Mouse (Mus musculus) adrenal gland, postnatal 36 days (tissue): ENCODE data around the gene Hist2h2be. TPM values are rescaled to one million over a fixed set of nuclear protein-coding genes. Genes with fewer than 3 reads are reported as not detected.
"Not testable (repeated sequence)": the region's sequence is repeated elsewhere in the genome, so short reads cannot be mapped to it uniquely, and the experiment has no call there.

ENCODE experiments used
- DNase-seq, 2 experiments: peaks; one replicate each; pipeline ENCODE4 v3.0.0; 2021; ENCODE audit warnings: mixed read lengths in 1 of 2
- long read RNA-seq, 2 experiments: library from polyadenylated mRNA; stranded (forward); transcript quantifications; one replicate each; pipeline ENCODE4 v2.0.0; 2021; ENCODE audit warnings: borderline sequencing depth in 2 of 2
- total RNA-seq, 2 experiments: library from RNA; stranded (reverse); gene quantifications; 2 replicates each; pipeline ENCODE4 v1.2.3; 2021

The Hist2h2be gene
- total RNA-seq: 10 to 100 TPM; 16.3 to 17.9 TPM
- long read RNA-seq, experiment 1, partial matches to known transcripts: 0 of 2 reads
- long read RNA-seq, experiment 1, other reads (novel, unspliced or antisense): 0 of 2 reads
- long read RNA-seq, experiment 2, partial matches to known transcripts: 0 of 1 reads
- long read RNA-seq, experiment 2, other reads (novel, unspliced or antisense): 0 of 1 reads

DNA sequence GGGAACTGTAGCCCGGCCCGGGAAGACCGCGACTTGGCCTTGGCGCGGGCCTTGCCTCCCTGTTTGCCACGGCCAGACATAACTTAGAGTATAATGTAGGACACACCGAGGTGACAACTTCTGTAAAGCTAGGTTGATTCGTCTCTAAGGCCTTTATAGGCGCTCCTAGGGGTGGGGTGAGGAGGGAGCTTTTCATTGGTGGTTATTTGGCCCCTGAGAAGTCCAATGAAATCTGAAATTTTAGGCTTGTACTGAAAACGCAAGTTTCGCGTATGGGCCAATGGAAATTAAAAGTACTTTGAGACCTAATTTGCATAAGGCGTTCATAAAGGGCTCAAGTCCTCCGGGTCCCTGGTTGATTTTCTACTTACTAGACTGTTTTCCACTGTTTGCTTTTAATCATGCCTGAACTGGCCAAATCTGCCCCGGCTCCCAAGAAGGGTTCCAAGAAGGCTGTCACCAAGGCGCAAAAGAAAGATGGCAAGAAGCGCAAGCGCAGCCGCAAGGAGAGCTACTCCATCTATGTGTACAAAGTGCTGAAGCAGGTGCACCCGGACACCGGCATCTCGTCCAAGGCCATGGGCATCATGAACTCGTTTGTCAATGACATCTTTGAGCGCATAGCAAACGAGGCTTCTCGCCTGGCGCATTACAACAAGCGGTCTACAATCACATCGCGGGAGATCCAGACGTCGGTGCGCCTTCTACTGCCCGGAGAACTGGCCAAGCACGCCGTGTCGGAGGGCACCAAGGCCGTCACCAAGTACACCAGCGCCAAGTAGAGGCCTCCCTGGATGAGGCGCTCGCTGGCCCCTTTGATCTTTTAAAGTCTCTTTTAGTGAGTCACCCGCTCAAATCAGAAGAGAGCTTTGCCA lies at the start of gene Hist2h2be, which contains the start of gene Hist2h2ac:
Gene Hist2h2be (plus strand): TSS at position 355 of the 875 bp plus-strand sequence.
Gene Hist2h2ac (minus strand): TSS at position 116 of the 875 bp plus-strand sequence.
- peak; percentile 86 to 88 for DNase-seq

DNA sequence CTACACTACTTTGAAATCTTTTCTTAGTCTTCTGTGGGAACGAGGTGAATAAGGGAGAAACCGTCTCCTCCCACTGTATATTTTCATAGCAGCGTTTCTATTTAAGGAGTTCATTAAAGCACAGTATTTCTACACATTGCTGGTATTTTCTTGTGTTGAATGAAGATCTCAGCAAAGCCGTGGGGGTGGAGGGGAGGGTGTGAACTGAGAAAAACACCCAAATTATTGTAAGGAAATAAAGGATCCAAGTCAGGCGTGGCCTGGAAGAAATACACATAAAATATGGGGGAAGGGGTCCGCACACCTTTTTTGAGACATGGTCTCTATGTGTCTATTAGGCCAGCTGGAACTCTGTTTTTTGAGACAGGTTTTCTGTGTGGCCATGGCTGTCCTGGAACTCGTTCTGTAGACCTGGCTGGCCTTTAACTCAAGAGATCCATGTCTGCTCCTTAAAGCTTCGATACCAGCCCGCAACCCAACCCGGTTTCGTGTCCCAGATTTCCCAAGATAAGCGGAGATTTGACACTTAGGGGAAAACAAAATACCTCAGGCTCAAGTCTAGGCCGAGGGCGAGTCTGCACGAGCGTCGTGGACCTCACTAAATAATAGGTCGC lies 49.2 kb upstream of the Hist2h2be start:
- DNase-seq: no peak

DNA sequence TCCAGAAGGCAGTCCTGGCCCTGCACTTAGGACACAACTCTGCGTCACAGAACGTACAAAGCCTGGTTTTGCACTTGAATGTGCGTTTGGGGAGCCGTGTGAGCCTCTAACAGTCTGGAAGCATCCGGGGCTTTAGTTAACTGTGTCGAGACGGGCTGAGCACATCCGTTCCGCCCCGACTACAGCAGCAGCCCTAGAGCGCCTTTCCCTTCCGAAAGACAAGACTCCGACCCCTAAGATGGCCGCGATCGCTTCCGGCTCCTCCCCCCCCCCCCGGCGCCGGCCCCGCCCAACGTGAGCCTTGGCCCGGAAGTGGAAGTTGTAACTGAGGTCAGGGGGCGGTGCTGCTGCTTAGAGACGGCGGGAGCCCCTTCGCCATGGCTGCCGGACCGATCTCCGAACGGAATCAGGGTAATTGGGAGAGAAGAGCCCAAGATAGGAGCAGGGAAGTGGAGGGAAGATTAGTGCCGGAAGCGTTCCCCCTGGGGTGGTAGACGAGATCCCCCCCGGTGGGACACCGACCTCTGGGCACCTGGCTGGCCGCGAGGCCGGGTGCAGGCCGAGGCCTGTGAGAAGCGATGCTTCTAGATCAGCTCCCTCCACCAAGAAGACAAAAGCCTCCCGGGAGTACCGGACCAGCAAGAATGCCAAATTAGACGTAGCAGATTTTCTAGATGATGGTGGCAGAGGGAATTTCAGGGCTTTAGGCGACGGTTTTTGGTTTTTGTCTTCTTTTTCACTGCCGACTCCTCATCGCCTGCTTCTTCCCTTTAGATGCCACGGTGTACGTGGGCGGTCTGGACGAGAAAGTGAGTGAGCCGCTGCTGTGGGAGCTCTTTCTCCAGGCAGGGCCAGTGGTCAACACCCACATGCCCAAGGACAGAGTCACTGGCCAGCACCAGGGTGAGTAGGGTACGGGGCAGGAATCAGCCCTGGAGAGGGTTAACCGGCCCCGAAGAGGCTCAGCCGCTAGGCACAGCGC lies 48.4 kb upstream of the Hist2h2be start, which contains the start of gene Sf3b4:
Gene Sf3b4 (plus strand): TSS at position 136 of the 982 bp plus-strand sequence.
- peak; percentile 88 to 92 for DNase-seq

- DNase-seq: no peak
Observed at GRCm38 (mm10) chr3:96173185-96173584, 47.7 kb upstream of the Hist2h2be start.

GRCm38 (mm10) chr3:96174042-96174441 lies 46.9 kb upstream of the Hist2h2be start:
- not testable (repeated sequence) for DNase-seq

DNA sequence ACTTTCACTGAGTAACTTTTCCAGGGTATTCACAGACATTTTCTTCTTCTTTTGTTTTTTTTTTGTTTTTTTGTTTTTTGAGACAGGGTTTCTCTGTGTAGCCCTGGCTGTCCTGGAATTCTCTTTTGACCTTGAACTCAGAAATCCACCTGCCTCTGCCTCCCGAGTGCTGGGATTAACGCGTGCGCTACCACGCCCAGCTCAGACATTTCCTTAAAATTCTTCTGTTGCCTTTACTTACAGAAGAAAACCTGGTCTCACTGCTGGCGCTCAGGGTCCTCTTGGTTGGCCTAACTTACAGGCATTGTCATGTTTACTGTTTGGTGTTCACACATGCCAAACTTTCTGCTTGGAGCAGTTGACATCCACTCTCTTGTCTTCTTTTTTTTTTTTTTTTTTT lies 45.7 kb upstream of the Hist2h2be start:
- no peak for DNase-seq

- no peak for DNase-seq
Observed at GRCm38 (mm10) chr3:96178427-96178826, 42.5 kb upstream of the Hist2h2be start.

- no peak for DNase-seq
Observed at GRCm38 (mm10) chr3:96178902-96179301, 42.0 kb upstream of the Hist2h2be start.

- peak; percentile 44 to 60 for DNase-seq
Observed at GRCm38 (mm10) chr3:96179531-96179930, 41.4 kb upstream of the Hist2h2be start.

- DNase-seq: peak; percentile 55 to 71
Observed at GRCm38 (mm10) chr3:96180727-96181477, 40.0 kb upstream of the Hist2h2be start, which contains the start of gene Sv2a. Gene Sv2a (plus strand): TSS chr3:96181151.

- DNase-seq: no peak
Observed at GRCm38 (mm10) chr3:96181510-96182381, 39.2 kb upstream of the Hist2h2be start.

GRCm38 (mm10) chr3:96182382-96182776 lies 38.5 kb upstream of the Hist2h2be start:
- no peak for DNase-seq

GRCm38 (mm10) chr3:96192977-96193376 lies 27.9 kb upstream of the Hist2h2be start:
- DNase-seq: no peak

GRCm38 (mm10) chr3:96194966-96195365 lies 26.0 kb upstream of the Hist2h2be start:
- no peak for DNase-seq

DNA sequence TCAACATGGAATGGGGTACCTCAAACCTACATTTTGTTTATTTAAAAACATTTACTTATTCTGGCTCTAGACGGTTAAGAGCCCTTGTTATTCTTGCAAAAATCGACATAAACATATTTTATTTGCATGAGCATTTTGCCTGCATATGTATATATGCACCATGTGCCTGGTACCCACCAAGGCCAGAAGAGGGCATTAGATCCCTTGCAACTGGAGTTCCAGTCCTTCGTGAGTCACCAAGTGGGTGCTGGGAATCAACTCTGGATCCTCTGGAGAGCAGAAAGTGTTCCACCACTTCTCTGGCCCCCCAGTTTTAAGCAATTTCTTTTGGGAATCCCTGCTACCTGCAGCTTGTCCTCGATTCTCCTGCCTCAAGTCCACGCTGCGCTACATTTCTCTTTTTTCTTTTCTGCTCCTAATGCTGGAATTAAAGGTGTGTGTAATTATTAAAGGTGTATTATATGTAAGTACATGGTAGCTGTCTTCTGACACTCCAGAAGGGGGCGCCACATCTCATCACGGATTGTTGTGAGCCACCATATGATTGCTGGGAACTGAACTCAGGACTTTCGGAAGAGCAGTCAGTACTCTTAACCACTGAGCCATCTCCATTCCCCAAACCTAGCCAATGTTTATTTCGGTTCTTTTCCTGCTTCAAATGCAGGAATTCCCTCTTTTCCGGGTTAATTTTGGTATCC lies 25.2 kb upstream of the Hist2h2be start:
- DNase-seq: no peak

- no peak for DNase-seq
Observed at GRCm38 (mm10) chr3:96196437-96197128, 24.3 kb upstream of the Hist2h2be start.

GRCm38 (mm10) chr3:96197129-96197749 lies 23.7 kb upstream of the Hist2h2be start:
- DNase-seq: peak; percentile 91 to 93

- DNase-seq: no peak
Observed at GRCm38 (mm10) chr3:96198181-96198580, 22.7 kb upstream of the Hist2h2be start.
